Mouse (Mus musculus) lung, postnatal 25 days (tissue): Measurements from ENCODE around the gene Myh6.
"Not testable (repeated sequence)": the region's sequence is repeated elsewhere in the genome, so short reads cannot be mapped to it uniquely, and the experiment has no call there.

Experiments used
- DNase-seq: peaks from one replicate; pipeline ENCODE4 v3.0.0; 2022; ENCODE audit warnings: low spot score

Gene Myh6

GRCm38 (mm10) chr14:54994136-54994868 lies 27.6 kb upstream of the Myh6 start, which contains the start of gene Myh7:
Gene Myh7 (minus strand): TSS chr14:54994626.
- DNase-seq: no peak

DNA sequence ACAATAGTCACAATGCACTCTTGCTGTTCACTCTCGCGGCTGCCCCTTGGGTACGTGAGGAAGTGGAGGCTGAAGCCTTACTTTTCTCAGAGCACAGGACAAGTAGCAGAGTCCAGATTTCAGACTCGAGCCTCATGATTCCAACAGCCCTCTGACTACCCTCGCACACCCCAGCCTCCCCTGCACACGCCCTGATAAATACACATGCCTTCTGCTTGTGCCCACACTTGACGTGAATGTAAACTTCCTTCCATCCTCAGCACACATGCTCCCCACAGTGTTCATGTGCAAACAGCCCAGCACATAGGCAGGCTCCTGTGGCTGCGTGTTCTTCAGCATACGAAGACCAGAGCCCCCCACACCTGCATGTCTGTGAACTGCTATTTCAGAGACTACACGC lies 26.9 kb upstream of the Myh6 start:
- DNase-seq: peak; percentile 36

DNA sequence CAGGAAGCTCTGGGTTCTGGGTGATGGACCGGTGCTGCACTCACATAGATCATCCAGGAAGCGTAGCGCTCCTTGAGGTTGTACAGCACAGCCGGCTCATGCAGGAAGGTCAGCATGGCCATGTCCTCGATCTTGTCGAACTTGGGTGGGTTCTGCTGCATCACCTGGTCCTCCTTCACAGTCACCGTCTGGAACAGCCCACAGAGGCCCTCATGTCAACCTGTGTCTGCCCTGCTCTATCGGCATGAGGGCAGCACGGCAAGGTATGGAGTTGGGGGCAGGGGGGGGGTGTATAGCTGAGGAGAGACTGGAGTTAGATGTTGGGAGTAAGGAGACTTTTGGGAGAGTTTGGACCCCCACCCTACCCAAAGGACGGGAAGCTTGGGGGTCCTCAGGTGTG lies 25.5 kb upstream of the Myh6 start:
- no peak for DNase-seq

DNA sequence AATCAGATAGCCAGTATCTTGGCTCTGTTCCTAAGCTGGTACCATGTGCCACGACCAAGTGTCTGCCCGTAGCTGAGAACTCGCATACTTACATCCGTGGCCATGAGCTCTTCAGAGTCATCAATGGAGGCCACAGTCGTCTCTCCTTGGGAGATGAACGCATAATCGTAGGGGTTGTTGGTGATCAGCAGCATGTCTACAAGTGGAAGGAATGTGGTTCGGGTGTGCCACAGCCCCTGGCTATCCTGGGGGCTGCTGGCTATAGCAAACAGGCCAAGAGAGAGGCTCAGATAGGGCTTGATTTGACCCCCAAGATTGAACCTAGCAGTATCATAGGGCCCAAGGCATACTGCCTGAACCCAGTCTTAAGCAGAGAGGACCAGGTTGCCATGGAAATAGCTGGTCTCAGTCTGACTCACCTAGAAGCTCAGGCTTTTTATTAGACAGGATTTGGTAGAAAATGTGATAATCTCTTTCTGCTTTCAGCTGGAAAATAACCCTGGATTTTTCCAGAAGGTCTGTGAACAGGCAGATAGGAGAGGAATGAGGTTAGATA lies 23.2 kb upstream of the Myh6 start:
- no peak for DNase-seq

DNA sequence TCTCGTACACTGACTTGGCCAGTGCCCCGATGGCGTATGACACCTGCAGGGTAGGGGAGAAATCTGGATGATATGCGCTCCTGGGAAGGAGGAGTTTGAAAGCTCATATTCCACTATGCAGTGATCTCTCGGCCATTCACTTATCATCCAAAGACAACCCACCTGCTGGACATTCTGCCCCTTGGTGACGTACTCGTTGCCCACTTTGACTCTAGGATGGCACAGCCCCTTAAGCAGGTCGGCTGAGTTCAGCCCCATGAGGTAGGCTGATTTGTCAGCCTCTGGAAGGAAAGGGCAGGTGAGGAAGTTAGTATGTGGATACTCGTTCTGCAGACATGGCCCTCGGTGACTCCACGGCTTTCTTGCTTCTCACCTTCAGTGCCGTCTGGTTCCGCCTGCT lies 22.2 kb upstream of the Myh6 start:
- no peak for DNase-seq

DNA sequence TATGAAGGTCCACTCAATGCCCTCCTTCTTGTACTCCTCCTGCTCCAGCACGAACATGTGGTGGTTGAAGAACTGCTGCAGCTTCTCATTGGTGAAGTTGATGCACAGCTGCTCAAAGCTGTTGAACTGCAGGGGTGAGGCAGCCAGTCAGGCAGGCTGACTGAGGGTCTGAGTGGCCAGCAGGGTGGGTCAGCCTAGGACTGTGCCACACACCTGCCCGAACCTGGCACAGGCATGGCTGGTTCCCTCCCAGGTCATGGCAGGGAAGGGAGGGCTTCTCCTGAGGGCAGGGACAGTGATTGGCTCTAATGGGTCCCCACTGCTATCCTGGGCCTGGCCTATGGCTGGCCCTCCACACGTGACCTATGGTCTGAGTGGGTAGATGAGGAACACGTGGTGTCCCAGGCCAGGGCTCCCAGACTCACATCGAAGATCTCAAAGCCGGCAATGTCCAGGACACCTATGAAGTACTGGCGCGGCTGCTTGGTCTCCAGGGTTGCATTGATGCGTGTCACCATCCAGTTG lies 21.7 kb upstream of the Myh6 start:
- DNase-seq: not testable (repeated sequence)

- DNase-seq: no peak
Measured at GRCm38 (mm10) chr14:54981934-54982333, 15.2 kb upstream of the Myh6 start.

- DNase-seq: no peak
Measured at GRCm38 (mm10) chr14:54978664-54979063, 11.9 kb upstream of the Myh6 start.

DNA sequence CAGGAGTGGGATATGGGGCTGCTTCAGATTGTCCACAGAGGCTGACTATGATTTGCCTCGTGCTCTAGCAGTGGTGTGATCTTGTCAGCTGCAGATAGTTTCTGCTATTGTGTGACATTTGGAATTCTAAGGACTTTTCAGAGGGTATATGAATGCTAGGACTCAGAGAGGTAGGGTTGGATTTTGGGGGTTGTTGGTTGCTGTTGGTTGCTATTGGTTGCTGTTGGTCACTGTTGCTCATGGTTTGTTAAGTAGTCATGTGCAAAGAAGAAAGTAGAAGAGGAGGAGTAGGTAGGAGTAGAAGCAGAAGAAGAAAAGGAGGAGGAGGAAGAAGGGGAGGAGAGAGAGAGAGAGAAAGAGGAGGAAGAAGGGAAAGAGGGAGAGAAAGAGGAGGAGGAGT lies 9.9 kb upstream of the Myh6 start, which contains the start of gene Gm17428:
Gm17428 (plus strand) TSS at position 301 of the 400 bp plus-strand sequence.
- DNase-seq: no peak

DNA sequence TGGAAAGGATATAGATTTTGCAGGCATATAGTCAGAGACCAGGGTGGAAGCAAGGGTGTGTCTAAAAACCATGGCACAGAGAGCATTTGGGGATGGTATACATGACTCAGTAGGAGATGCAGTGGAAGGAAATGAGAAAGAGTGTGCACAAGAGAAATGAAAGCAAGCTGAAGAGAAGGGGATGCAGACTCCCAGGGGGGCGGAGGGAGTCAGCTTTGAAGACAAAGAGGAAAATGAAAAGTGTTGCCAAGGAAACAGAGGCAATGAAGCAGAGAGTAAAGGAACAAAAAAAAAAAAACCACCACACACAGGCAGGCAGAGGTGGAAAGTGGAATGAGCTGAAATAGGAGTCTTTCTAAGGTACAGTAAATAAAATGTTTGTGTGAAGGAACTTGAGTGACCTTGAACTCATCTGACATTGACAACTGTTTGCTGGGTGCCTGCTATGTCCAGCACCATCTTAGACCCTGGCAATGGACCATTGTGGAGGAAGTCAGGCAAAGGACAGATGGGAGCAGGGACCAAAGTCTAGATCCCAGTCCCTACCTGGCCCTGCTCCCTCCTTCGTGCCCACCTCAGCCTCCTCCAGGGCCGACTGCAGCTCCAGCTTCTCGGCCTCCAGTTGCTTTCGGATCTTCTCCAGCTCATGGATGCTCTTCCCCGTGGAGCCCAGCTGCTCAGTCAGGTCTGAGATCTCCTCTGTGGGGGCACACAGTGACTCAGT lies 7.5 kb upstream of the Myh6 start:
- DNase-seq: no peak

DNA sequence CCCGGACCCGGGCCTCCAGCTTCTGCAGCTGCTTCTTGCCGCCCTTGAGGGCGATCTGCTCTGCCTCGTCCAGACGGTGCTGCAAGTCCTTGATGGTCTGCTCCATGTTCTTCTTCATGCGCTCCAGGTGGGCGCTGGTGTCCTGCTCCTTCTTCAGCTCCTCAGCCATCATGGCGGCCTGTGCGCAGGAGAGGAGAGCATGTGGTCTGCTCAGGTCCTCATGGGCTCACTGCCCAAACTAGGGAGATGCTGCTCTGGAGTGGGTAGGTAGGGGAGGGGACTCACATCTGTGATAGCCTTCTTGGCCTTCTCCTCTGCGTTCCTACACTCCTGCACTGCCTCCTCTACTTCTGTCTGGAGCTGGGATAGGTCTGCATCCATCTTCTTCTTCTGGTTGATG lies 6.1 kb upstream of the Myh6 start:
- DNase-seq: not testable (repeated sequence)

DNA sequence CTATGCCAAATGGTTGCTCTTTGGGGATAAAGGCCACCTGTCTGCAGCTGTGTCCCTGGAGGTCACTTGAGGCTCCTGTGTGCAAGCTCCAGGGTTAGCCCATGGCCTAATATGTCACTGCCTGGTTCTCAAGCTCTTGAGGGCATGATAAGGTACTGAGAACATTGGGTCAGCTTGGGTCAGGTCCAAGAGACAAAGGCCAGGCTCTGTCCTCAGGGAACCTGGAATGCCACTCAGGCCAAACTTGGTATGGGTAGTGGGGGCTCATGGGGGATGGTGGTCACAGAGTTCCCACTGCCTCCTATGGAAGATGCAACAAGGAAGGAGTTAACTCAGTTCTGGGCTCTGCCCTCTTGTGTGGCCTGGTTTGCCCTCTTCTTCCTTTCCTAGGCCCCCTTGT lies 1.6 kb upstream of the Myh6 start:
- no peak for DNase-seq

DNA sequence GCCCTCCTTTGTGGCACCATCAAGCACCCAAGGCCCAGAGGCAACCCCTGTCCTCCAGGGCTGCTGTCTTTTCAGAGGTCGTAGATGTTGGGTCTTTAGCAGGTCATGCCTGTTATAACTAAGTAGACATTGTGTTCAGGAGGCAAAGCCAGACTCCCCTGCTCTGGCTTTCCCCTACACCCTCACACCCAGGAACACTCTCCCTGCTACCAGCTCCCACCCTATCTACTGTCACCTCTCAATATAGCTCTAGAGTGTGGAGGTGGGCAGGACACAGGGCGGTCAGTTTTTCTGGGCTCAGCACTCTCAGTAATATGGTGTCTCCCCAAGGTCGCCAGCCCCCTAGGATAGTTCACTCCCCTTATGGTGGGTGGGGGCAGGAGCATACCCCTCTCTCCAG lies 1.1 kb upstream of the Myh6 start:
- no peak for DNase-seq

DNA sequence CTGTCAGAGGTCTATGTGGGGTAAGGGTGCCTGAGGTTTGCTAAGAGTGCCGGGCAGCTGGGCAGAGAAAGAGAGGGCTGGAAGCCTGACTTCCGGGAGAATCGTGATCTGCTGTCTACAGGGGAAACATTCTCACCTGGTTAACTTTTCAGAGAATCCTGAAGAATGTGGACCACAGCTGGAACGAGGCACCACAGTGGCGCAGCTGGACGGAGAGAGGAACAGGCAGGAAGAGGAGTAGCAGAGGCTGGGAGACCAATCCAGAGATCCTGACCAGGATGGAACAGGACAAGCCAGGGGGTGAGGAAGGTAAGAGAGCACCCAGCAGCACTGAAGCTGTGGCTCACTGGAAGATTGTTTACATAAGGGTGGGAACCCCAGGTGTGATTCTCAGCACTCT lies 1.1 kb downstream of the Myh6 start:
- DNase-seq: no peak

DNA sequence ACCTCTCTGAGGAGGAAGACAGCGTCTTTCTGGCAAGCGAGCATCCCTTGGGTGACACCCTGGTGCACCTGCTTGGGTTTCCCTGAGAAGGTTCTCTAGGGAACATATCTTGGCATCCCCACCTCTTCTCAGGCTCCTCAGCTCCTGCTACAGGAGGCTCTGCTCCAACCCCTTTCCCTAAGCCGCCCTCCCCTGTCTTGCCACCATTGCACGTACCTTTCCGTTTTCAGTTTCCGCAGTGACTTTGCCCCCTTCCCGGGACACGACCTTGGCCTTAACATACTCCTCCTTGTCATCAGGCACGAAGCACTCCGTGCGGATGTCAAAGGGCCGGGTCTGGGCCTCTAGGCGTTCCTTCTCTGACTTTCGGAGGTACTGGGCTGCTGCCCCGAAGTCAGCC lies 1.7 kb downstream of the Myh6 start:
- no peak for DNase-seq

DNA sequence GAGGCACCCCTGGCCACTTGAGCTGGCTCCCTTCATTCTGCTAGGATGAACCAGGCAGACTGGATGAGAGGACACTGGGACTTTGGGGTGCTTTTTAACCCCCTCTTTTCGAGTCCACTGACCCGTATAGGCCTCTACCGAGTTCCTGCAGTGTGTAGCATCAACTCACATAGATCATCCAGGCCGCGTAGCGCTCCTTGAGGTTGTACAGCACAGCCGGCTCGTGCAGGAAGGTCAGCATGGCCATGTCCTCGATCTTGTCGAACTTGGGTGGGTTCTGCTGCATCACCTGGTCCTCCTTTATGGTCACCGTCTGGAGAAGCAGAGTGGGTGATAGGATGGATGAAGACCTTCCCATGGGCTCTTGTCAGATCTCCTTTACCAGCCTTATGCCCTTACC lies 3.0 kb downstream of the Myh6 start:
- DNase-seq: no peak

- no peak for DNase-seq
Measured at GRCm38 (mm10) chr14:54962714-54963113, 4.0 kb downstream of the Myh6 start.

DNA sequence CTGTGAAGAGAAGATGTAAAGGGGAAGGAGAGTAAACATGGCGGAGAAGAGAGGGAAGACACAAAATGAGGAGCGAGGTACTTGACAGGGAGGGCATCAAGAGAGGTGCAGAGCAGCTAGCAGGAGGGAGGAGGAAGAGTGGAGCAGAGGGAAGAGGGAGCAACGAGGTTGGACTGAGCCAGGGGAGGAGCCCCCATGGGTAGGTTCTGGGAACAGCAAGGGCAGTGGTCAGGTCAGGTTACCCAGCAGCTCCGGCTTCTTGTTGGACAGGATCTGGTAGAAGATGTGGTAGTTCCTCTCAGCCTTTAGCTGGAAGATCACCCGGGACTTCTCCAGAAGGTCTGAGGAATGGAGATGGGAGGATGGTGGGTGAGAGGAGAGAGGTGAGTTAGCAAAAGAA lies 5.2 kb downstream of the Myh6 start:
- no peak for DNase-seq

GRCm38 (mm10) chr14:54960769-54961168 lies 6.0 kb downstream of the Myh6 start:
- DNase-seq: no peak

DNA sequence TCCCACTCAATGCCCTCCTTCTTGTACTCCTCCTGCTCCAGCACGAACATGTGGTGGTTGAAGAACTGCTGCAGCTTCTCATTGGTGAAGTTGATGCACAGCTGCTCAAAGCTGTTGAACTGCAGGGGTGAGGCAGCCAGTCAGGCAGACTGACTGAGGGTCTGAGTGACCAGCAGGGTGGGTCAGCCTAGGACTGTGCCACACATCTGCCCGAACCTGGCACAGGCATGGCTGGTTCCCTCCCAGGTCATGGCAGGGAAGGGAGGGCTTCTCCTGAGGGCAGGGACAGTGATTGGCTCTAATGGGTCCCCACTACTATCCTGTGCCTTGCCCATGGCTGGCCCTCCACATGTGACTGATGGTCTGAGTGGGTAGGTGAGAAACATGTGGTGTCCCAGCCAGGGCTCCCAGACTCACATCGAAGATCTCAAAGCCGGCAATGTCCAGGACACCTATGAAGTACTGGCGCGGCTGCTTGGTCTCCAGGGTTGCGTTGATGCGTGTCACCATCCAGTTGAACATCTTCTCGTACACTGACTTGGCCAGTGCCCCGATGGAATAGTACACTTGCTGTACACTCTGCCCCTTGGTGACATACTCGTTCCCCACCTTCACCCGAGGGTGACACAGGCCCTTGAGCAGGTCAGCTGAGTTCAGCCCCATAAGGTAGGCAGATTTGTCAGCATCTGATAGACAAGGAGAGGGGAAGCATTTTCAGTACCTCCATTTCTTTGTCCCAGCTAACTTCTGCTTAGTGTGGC lies 6.7 kb downstream of the Myh6 start:
- DNase-seq: not testable (repeated sequence)

GRCm38 (mm10) chr14:54959197-54959596 lies 7.5 kb downstream of the Myh6 start:
- no peak for DNase-seq

DNA sequence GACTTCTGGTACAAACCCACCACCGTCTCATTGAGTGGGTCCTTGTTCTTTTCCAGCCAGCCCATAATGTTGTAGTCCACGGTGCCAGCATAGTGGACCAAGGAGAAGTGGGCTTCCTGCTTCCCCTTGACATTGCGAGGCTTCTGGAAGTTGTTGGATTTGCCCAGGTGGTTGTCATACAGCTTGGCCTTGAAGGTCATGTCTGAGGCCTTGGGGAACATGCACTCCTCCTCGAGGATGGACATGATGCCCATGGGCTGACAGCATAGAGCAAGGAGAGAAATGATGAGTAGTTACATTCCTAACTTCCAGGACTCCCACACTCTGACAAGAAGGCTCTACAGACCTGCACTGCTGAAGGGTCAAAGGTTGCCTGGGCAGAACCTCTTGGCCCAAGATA lies 8.2 kb downstream of the Myh6 start:
- no peak for DNase-seq
